Mouse (Mus musculus) cerebellum, postnatal 4 days (tissue): ENCODE measurements around the gene Hpse2.
"Not testable (repeated sequence)": the region's sequence is repeated elsewhere in the genome, so short reads cannot be mapped to it uniquely, and the experiment has no call there.

Source experiments
- DNase-seq, 2 experiments: peaks; one replicate each; pipeline ENCODE4 v3.0.0; 2022; ENCODE audit warnings: low spot score in 2 of 2, mixed read lengths in 1 of 2

The Hpse2 gene

DNA sequence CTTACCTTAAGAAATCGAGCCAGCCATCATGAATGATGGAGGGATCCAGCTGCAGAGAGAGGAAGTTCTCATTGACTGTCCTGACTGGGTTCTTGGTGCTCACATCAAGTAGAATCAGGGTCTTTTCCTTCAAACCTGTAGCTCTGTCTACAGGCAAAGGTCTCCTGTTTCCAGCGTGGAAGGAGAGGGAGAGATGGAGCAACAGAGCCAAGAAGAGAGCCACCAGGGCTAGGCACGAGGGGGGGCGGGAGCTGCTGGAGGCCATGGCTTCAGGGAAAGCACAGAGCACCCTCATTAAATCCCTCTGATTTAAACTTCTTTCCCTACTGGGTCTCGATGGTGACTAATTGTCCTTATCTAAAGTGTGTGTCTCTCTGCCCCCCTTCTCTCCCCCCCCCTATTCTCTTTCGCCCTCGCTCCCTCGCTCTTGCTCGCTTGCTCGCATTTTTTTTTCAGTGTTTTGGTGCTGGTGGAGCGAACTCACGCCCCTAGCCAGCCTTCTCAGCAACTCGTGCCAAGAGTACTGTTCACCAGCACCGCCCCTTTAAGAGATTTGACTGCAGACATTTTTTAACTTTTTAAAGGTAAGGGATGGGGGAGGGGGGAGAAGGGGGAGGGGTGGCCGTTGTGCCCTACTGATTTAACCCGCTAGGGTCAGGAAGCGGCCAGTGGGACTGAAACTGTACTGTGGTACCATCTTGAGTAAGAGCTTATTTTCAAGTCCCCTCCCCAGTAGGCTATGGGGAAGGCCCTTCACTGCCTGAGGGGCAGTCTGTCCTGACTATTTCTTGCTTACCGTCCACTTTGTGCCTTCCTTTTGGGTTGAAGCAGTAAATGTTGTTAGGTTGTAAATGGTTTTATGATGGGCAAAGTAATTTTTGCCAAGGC is at the start of gene Hpse2:
Gene Hpse2 (minus strand): TSS at position 339 of the 888 bp plus-strand sequence.
- no peak for DNase-seq

DNA sequence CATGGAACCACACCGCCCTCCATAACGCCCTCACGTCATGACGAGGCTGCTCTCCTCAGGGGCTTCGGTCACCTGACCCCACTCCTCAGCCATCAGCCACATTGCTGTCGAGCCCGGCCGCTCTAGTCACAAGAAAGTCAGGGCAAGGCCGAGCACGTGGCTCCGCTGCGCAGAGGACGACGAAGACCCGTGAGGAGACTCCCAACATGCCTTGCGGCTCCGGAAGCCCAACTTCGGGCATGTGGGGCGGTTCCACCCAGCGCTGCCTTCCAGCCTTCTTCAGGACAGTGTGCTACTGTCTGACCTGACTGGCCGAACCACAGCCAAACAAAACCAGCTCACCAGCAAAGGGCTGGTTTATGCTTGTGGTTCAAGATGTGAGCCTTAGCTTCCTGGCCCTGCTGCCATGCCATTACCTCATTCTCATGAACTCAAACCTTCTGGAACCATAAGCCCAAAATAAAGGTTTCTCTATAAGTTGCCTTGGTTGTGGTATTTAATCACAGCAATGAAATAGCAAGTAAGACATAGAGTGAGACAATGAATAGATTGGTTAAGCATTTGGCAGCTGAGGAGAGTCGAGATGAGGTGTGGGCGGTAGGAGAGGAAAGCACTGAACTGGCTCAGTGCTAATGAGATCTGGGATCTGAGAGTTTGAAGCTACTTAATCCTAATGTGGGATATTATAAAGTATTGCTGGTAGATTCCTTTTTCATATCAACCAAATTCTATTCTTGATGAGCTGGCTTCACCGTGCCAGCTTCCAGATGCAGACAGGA is 39.5 kb upstream of the Hpse2 start:
- no peak for DNase-seq

DNA sequence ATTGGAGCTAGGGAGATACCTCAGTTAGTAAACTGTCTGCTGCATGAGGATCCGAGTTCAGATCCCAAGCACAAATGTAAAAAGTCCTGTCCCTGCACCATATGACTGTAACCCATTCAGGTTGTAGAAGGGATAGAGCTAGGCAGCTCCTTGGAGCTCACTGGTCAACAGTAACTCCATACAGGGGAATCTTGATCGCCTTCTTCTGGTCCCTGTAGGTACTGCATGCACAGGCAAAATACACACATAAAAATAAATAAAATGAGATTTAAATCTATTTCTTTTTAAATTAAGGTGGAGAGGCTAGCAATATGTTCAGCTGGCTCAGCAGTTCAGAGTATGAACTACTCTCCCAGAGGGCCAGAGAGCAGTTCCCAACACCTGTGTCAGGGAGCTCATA is 35.9 kb upstream of the Hpse2 start:
- no peak for DNase-seq

DNA sequence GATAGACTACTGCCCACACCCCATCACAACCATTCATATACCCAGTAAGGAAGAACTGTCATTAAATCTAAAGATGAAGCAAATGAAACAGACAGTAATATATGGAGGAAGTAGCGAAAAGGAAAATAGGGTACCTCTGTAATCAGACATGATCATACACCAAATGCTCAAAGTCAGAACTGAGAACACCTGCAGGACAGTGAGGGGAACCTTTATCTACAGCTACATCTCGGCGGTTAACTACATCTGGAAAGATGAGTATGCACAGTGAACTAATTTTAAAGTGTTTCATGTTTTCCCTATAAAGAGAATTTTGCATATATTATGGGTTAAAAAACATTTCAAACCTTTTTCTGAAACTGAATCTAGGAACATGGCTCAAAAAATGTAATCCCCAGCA is 32.4 kb upstream of the Hpse2 start:
- no peak for DNase-seq

DNA sequence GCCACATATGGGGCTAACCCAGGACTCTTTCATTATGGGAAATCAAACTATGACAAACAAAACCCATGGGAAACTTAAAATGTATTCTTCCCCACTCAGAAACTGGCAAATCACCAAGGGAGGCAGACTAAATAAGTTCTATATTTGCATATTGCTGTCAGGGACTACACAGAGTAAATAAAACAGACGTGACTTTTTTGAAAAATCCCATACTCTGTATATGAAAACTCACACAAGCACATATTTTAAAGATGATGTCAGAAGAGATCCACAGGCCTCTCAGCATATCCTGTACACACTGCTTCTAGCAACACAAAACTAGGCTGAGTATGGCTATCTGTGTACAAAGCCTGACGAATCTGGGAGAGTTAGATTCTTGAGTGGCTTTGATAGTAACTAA is 27.4 kb upstream of the Hpse2 start:
- DNase-seq, result no peak

DNA sequence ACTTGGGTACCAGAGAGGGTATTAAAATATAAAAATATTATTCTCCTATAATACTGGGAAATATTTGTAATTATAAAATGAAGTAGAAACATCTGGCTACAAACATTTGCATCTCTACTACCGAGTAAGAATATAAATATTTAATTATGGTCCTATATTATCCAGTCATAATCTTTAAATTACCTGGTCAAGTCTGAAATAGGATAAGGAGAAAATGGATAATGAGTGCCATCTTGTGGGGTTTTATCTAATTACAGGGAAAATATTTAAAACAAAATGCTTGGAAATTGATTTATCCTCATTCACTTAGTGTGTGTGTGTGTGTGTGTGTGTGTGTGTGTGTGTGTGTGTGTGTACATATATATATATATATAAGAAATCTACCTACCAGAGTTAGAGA is 19.0 kb upstream of the Hpse2 start:
- DNase-seq, result no peak

DNA sequence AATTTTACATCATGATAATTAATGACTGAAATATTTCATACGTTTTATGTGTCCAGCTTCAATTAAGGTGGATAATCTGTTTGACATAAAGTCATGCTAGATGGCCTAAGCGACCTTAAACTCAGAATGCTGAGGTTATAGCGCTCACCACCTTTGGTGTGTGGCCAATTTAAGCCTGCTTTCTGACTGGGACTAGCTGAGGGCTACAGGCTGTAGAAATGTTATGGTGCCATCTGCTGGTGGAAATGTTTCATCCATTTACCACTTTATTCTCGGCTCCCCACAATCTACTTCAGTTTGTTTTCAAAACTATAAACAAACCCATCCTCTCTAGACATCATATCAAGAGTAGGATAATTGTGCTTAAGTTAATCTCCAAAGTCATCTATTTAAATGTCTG is 8.2 kb upstream of the Hpse2 start:
- peak in 1 of 2 experiments; percentile 56 for DNase-seq

DNA sequence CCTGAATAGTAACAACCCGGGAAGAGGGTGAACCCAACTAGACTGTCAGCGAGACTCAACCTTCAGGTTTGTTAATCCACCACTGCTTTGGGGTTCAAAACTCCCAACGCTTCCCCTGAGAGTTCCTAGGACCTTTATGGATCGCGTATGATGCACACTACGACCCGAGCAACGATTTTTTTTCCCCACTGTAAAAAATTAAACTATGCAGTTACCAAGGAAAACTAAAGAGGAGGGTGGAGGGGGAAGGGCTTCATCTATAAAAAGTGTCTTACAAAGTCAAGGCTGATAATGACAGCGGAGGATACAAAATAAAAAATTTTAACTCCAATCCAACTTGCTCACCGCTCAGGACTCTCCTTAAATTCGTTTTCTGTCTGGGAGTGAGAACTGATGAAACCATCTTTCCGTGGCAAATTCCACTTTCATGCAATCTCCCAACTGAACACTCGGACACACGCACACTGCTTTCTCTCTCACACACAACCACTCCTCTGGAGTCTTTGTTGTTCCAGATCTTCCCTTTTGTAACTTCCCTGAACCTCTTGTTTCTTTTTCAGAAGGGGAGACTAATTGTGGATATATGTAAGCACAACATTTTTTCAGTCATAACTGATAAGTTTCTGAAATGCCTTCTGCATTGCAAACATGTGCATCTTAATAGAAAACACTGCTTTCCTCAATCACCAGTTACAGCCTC is 934 bp downstream of the Hpse2 start:
- DNase-seq, result no peak

DNA sequence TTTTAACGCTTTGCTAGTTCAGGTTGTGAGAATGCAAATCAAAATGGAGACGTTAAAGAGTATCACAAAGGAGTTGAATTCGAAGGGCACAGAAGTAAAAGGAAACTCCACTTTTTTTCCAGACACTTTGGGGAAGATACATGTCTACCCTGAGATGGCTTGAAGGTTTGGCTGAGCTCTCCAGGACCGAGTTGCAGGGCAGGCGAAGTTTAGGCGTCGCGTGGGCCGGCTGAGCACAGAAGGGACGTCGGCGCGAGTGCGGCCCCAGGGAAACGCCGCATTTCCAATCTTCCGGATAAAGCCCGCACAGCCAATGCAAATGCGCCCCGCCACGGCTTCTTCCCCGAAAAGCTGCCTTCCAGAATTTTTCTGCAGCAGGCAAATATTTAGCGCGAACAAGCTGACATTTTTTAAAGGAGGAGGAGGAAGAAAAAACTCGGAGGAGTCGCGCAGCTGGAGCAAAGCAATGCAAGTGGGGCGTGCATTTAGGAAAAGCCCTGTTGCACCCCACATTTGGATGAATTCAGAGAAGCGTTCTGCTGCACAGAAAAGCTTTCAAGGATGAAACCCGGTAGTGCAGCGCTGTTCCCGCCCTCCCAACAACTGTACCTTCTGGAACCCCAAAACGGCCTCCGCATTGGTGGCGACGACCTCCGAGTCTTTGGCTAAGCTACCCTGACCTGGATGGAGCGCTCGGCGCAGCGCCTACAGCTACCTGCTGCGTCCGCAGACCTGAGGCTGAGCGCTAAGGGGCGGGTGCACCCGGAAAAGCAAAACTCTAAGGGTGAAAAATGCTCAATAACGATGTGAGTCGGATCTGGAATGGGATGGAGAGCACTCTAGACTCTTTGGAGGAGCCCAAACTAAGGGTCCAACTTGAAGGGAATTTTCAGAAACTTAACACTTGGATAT is 1.9 kb downstream of the Hpse2 start:
- DNase-seq, result no peak

DNA sequence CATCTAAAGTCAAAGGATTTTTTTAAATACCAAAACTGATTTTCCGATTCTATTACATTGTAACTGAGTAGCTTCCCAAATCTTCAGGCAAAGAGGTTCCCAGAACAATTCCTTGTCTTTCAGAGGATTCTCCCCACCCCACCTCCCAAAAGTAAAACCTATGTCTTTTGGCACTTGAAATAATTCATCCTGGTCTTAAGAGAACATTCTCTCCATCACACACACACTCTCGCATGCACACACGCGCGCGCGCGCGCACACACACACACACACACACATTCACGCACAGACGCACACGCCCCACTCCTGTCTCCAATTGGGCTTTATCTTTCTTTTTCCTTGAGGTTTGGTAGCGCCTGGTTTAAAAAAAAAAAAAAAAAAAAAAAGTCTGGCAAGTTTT is 2.7 kb downstream of the Hpse2 start:
- DNase-seq, result no peak

DNA sequence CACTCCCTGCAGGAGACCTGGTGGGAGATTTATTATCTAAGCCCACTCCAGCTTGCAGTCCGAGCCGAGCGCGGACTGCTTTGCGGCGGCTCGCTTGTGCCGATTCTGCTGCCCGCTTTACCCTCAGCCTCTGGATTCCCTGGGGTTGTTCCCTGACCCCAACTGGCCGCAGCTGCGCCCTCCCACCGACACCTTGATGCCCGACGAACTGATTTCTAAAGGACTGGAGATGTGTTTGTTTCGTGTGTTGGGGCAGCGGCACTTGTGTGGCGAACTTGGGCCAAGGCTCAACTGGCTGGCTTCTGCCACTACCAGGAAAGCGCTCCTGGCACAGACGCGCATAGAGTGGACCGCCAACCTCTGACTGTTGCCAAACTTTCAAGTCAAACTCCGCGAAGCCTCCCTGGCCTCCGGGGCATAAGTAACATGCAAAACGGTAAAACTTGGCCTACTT is 3.1 kb downstream of the Hpse2 start:
- peak in 1 of 2 experiments; percentile 26 for DNase-seq

DNA sequence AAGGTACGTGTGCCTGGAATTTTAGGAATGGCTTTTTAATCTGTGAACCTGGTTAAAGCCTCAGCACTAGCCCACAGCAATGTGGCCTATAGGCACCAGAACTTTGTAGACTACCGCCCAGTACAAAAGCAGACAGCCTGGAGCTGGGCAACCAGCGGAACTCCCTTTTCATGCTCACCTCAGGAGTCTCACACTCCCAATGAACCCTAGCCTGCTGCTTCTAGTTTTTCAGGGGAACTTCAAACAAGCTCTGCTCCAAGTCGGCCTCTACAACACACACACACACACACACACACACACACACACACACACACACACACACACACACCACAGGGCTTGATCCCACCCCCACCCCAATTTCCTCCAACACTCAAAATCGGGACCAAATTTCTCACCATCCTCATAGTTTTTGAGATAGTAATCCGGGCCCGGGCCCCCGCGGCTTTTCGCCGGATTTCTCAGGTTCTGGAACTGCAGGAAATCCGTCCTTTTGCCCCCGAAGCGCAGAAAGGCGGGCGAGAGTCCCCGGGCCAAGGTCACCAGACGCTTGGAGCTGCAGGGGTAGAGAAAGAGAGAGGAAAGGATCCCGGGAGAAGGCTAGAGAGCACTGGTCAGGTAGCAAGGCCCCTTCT is 3.7 kb downstream of the Hpse2 start:
- no peak for DNase-seq

DNA sequence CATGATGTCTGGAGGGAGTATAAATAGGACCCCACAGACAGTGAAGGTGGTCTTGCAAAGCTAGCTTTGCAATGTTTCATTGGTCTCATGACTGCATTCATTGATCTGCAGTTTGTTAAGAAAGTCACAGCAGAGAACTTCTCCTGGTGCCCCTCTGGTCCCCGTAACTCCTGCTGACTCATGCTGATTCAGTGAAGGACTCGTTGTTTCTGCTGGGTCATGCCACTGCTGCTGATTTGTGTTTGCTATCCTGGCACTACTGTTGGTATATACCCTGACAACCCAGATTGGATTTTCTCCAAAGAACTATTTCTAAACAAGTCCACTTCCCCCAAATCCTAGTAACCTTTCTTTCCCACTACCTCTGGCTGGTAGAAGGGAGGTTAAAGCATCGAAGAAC is 29.3 kb downstream of the Hpse2 start:
- DNase-seq, result no peak

DNA sequence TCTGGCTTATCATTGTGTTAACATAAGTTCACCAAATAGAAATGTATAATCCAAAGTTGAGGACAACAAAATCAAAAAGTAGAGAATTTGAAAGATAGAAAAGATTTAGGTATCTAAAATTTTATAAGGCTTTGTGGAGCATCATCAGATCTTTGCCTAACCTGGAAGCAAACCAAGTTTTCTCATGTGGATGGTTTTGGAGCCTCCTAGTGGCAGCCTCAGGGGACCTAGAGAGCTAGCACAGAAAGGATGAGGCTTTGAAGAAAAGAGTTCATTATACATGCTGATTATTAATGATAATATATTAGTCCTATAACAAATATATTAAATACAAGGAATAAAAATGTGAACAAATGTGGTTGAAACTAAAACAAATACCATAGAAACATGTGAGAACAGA is 77.0 kb downstream of the Hpse2 start:
- DNase-seq, result peak in 1 of 2 experiments; percentile 11

DNA sequence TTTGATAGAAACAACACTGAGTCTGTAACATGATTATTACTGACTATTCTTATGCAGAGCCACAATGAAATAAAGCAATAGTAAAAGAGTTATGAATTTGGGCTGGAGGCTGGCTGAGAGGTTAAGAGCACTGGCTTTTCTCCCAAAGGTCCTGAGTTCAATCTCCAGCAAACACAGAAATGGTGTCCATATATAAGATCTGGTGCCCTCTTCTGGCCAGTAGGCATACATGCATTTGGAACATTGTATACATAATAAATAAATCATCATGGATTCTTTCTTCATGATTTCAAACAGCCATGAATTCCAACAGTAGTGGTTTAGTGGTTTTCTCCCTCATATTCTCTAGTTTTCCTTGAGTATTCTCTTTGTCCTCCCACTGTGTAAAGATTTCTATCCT is 81.4 kb downstream of the Hpse2 start:
- no peak for DNase-seq

DNA sequence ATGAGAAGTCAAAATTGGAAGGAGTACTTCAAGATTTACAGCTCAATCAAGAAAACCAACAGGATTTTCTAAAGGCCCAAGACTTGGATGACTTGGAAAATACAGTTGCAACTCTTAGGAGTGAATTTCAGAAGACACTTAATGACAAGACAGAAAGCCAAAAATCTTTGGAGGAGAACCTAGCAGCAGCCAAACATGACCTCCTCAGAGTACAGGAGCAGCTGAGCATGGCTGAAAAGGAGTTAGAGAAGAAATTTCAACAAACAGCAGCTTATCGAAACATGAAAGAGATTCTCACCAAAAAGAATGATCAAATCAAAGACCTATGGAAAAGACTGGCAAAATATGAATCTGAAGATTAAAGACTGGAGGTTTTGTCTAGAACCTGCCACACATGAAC is 106.8 kb downstream of the Hpse2 start:
- DNase-seq, result not testable (repeated sequence)

DNA sequence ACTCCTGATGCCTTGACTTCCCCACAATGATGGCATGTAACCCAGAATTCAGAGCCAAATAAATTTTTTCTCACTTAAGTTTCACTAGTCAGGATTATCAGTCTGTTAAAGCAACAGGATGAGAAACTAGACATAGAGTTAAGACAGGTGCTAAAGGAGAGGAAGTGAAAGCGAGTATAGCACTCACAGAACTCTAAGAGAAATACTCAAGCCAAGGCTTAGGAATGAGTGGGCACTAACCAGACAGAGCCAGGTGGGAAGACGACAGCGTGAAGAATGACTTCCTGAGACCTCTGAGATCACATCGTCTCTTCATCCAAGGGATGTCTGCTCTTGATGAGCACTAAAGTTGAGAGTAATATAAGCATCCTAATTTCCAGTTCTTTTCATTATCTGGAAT is 144.2 kb downstream of the Hpse2 start:
- no peak for DNase-seq

DNA sequence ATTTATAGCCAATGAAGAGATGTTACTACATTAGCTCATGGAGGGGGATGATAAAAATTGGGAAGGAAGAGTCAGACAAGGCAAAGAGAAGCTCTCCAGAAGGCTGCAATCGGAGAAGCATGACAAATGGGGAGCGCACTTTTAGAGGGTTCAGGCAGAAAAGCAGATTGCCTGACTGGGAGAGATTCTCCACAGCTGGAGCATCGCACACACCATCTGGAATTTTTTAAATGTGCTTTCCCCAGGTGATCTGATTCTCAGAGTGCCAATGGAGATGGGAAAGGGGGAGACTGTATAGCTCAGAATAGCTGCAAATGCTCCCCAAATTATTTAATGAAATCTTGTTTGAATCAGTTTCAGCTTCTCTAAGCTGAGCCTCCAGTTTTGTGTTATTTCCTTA is 156.4 kb downstream of the Hpse2 start:
- no peak for DNase-seq

DNA sequence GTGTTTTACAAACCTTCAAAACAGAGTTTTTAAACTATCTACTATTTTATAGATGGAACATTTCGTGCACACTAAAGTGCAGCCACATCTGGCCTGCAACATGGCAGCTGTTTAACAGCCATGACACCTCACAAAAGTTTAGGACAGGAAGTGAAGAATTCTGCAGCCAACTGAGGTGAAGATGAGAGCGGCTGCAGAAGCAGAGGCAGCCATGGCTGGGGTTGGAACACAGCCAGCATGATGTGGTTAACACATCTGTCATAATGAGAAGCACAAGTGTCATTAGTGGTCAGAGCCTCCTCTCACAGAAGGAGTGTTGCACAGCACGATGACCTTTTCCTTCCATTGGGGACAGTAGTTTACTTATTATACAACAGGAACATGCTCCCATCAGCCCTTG is 194.6 kb downstream of the Hpse2 start:
- DNase-seq, result no peak

DNA sequence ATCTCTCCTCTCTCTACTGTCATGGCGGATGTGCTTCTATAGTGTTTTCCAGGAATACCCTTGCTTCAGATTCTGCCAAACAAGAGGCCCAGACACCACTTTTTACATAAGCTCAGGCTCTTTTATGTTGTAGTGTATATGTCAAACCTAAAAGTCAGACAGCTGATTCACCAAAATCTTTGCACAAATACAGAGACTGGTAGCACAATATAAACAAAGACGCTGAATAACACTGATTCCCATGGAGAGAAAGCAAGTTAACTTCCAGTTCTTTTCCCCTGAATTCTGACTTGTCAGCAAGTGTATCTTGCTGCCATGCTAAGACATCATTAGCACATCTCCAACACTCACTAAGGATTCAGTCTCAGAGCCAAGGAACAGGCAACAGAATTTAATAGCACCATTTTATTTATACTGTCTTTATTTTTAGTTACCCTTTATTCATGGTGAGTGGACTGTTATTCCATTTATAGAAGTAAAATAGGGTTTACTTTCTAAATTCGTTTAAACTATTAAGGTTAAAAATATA is 212.7 kb downstream of the Hpse2 start:
- DNase-seq, result no peak

DNA sequence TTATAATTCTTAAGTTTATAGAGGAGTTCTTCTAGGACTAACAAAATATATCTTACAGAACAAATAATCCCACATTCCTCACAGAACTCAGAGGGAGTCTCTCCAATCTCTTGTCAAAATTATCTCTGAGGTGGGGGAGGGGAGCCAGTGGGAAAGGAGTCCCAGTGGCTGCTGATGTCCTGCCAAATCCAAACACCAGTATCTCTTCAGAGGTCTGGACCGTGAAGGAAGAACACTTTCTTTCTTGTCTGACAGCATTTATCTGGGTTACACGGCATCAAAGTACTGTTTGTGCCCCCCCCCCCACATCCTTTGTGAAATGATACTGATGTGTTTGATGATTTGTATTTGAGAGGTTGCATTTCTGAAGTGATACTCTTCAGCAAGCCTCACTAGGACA is 213.3 kb downstream of the Hpse2 start:
- no peak for DNase-seq
